Mouse (Mus musculus): ENCODE results near the gene Sap18.

DNA sequence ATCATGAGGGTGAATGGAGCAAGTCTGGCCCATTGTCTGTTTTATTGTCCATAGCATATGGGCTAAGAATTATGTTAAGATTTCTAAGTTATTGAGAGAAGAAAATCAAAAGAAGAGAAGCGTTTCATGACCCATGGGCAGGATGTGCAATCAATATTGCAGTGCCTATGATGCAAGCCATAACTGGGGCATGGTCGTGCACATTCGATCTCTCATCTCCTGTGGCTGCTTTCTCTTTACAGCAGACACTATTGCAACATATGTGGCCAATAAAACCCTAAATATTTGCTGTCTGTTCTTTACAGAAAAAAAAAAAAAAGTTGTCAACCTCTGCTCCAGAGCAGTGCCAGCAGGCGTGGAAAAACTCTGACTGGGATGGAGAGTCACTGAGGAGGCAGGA, 41.9 kb upstream of the Sap18 start:
- TF ChIP-seq CTCF (IDR thresholded peaks at IDR 0.05; ENCODE audit: insufficient read depth, low read depth, low read length) (no peak), POLR2A (IDR thresholded peaks at IDR 0.05; ENCODE audit: insufficient read depth, low read depth, low read length) (no peak)

Data from olfactory bulb, adult 2 months (tissue).